ENCODE assay signal across 21 mouse cellular contexts in genomic region chr5:63628531-63628871, GRCm38 (mm10). TPM values are rescaled to one million over a fixed set of nuclear protein-coding genes. Genes with fewer than 3 reads are reported as not detected.
DNase-seq lines count a peak whose midpoint lies in the region; ATAC-seq lines count a peak whose summit lies in the region.
"Had no signal": no experiment of that assay in that cellular context is flagged by ENCODE, and none has a peak within 500 bp of the region (broad histone marks: within the 10 kb centered on the region; RNA-seq: fewer than 3 reads in every experiment).

No protein-coding gene starts in this region.

- peaks cover 11% of the 10 kb centered on the region; the same call in 1 of the 2 replicates for H3K4me1 ChIP-seq in forebrain, embryonic 13.5 days
- H3K4me1 ChIP-seq in forebrain, embryonic 10.5 days, result no peaks in the 10 kb centered on the region
- H3K4me1 ChIP-seq in midbrain, embryonic 15.5 days, result no peaks in the 10 kb centered on the region
- peaks cover 4% of the 10 kb centered on the region; the same call in 1 of the 2 replicates for H3K4me1 ChIP-seq in midbrain, embryonic 16.5 days (ENCODE audit: control insufficient read depth, insufficient read depth, low read length)
- H3K4me1 ChIP-seq in limb, embryonic 10.5 days, result no peaks in the 10 kb centered on the region
- H3K4me1 ChIP-seq: embryonic facial prominence, embryonic 15.5 days; heart, embryonic 13.5 days; hindbrain, embryonic 12.5 days had no signal

- H3K27ac ChIP-seq in forebrain, embryonic 13.5 days, result no peak overlapping the region
- no peak overlapping the region for H3K27ac ChIP-seq in forebrain, embryonic 10.5 days
- no peak overlapping the region for H3K27ac ChIP-seq in midbrain, embryonic 15.5 days
- no peak overlapping the region; the same call in 1 of the 2 replicates for H3K27ac ChIP-seq in midbrain, embryonic 16.5 days (ENCODE audit: low read length)
- H3K27ac ChIP-seq in limb, embryonic 10.5 days, result no peak overlapping the region
- H3K27ac ChIP-seq: embryonic facial prominence, embryonic 15.5 days; heart, embryonic 13.5 days; hindbrain, embryonic 12.5 days; hindbrain, postnatal 0 days had no signal

- 49% methylated on average over 3 of the region's 3 CpGs for WGBS in forebrain, embryonic 13.5 days
- 86% methylated on average over 3 of the region's 3 CpGs for WGBS in forebrain, embryonic 10.5 days
- 52% methylated on average over 3 of the region's 3 CpGs for WGBS in midbrain, embryonic 15.5 days
- WGBS in midbrain, embryonic 16.5 days, result 43% methylated on average over 3 of the region's 3 CpGs
- 72% methylated on average over 3 of the region's 3 CpGs for WGBS in limb, embryonic 10.5 days

- H3K4me2 ChIP-seq in forebrain, embryonic 13.5 days, result no peak overlapping the region
- H3K4me2 ChIP-seq in midbrain, embryonic 15.5 days, result no peak overlapping the region
- no peak overlapping the region for H3K4me2 ChIP-seq in midbrain, embryonic 16.5 days (ENCODE audit: low read length)
- H3K4me2 ChIP-seq: embryonic facial prominence, embryonic 15.5 days; heart, embryonic 13.5 days; hindbrain, embryonic 12.5 days had no signal

- H3K27me3 ChIP-seq in forebrain, embryonic 13.5 days, result no peaks in the 10 kb centered on the region
- no peaks in the 10 kb centered on the region for H3K27me3 ChIP-seq in forebrain, embryonic 10.5 days (ENCODE audit: poor library complexity, severe bottlenecking)
- no peaks in the 10 kb centered on the region for H3K27me3 ChIP-seq in midbrain, embryonic 15.5 days (replicated peaks)
- H3K27me3 ChIP-seq in midbrain, embryonic 16.5 days (ENCODE audit: control insufficient read depth, insufficient read depth, low read depth, low read length), result no peaks in the 10 kb centered on the region
- no peaks in the 10 kb centered on the region for H3K27me3 ChIP-seq in limb, embryonic 10.5 days (ENCODE audit: low read depth, poor library complexity, severe bottlenecking)
- H3K27me3 ChIP-seq: embryonic facial prominence, embryonic 15.5 days; heart, embryonic 13.5 days; hindbrain, embryonic 12.5 days had no signal

- no peaks in the 10 kb centered on the region for H3K9me3 ChIP-seq in forebrain, embryonic 13.5 days (replicated peaks)
- H3K9me3 ChIP-seq in forebrain, embryonic 10.5 days, result no peaks in the 10 kb centered on the region
- H3K9me3 ChIP-seq in midbrain, embryonic 15.5 days, result no peaks in the 10 kb centered on the region
- H3K9me3 ChIP-seq in midbrain, embryonic 16.5 days (replicated peaks; ENCODE audit: control insufficient read depth, low read length, poor library complexity, severe bottlenecking), result no peaks in the 10 kb centered on the region
- no peaks in the 10 kb centered on the region for H3K9me3 ChIP-seq in limb, embryonic 10.5 days (replicated peaks)
- H3K9me3 ChIP-seq: embryonic facial prominence, embryonic 15.5 days; heart, embryonic 13.5 days; hindbrain, embryonic 12.5 days had no signal

- DNase-seq in cerebellum, adult 11-12 months, result peak; percentile 29
- no peak for DNase-seq in cerebellum, postnatal 36 days
- no peak for DNase-seq in forebrain, embryonic 10.5 days (ENCODE audit: extremely low spot score, low spot score)
- DNase-seq in limb, embryonic 10.5 days (ENCODE audit: low spot score), result no peak
- DNase-seq: adrenal gland, postnatal 10 days; embryo, embryonic 11 days; gastrocnemius, postnatal 36 days; heart, adult 11 months; heart, postnatal 36 days; kidney, adult 11 months; kidney, adult 9 months had no signal

- ATAC-seq in forebrain, embryonic 13.5 days, result peak; percentile 67
- ATAC-seq in midbrain, embryonic 15.5 days (replicated peaks), result peak; percentile 65
- ATAC-seq in midbrain, embryonic 16.5 days, result no peak
- ATAC-seq: hindbrain, postnatal 0 days had no signal

- no peak overlapping the region for H3K9ac ChIP-seq in forebrain, embryonic 13.5 days
- H3K9ac ChIP-seq in midbrain, embryonic 15.5 days, result no peak overlapping the region
- no peak overlapping the region for H3K9ac ChIP-seq in midbrain, embryonic 16.5 days (ENCODE audit: low read depth, low read length)
- H3K9ac ChIP-seq: embryonic facial prominence, embryonic 15.5 days; heart, embryonic 13.5 days; hindbrain, embryonic 12.5 days had no signal

- H3K4me3 ChIP-seq in forebrain, embryonic 13.5 days, result no peak overlapping the region
- H3K4me3 ChIP-seq in forebrain, embryonic 10.5 days, result no peak overlapping the region
- no peak overlapping the region for H3K4me3 ChIP-seq in midbrain, embryonic 15.5 days
- H3K4me3 ChIP-seq in midbrain, embryonic 16.5 days (ENCODE audit: low read depth, low read length), result no peak overlapping the region
- H3K4me3 ChIP-seq in limb, embryonic 10.5 days, result no peak overlapping the region
- H3K4me3 ChIP-seq: embryonic facial prominence, embryonic 15.5 days; erythroblast, embryonic 14.5 days; heart, embryonic 13.5 days; hindbrain, embryonic 12.5 days had no signal

- no peaks in the 10 kb centered on the region for H3K36me3 ChIP-seq in forebrain, embryonic 13.5 days (ENCODE audit: poor library complexity, severe bottlenecking)
- no peaks in the 10 kb centered on the region for H3K36me3 ChIP-seq in forebrain, embryonic 10.5 days (replicated peaks)
- H3K36me3 ChIP-seq in midbrain, embryonic 15.5 days (replicated peaks), result no peaks in the 10 kb centered on the region
- no peaks in the 10 kb centered on the region for H3K36me3 ChIP-seq in midbrain, embryonic 16.5 days (ENCODE audit: control insufficient read depth, insufficient read depth, low read length)
- H3K36me3 ChIP-seq in limb, embryonic 10.5 days, result no peaks in the 10 kb centered on the region
- H3K36me3 ChIP-seq: embryonic facial prominence, embryonic 15.5 days; heart, embryonic 13.5 days; hindbrain, embryonic 12.5 days had no signal

RNA-seq across cellular contexts. Expression of gene Nwd2, which starts 20.4 kb away (rescaled TPM):
- 2.0 and 2.4 TPM in 2 replicates for polyA plus RNA-seq in forebrain, embryonic 13.5 days (2015; fragmentation: Nextera tagmentation; extraction: Ambion mirVana)
- polyA plus RNA-seq in forebrain, embryonic 10.5 days (2016; fragmentation: Nextera tagmentation; extraction: Ambion mirVana), result 0.09 TPM in 1 of 2 replicates, not detected in the other
- 9.0 and 15.2 TPM in 2 replicates for polyA plus RNA-seq in midbrain, embryonic 15.5 days (2015; fragmentation: Nextera tagmentation; extraction: Ambion mirVana)
- 13.6 and 25.7 TPM in 2 replicates for polyA plus RNA-seq in midbrain, embryonic 16.5 days (2015; fragmentation: Nextera tagmentation; extraction: Ambion mirVana)
- polyA plus RNA-seq in limb, embryonic 10.5 days (2016; fragmentation: Nextera tagmentation; extraction: Ambion mirVana), result 0.10 TPM in 1 of 2 replicates, not detected in the other
- polyA plus RNA-seq: C2C12; erythroblast, embryonic 14.5 days; heart, postnatal 0 days had no signal
